Mouse (Mus musculus): Measurements from ENCODE around the gene Tsg101. TPM values are rescaled to one million over a fixed set of nuclear protein-coding genes. Genes with fewer than 3 reads are reported as not detected.

The Tsg101 gene
- polyA plus RNA-seq (2015; fragmentation: Illumina TruSeq; extraction: RNeasy Lipid Tissue Mini Kit (QIAGEN cat#74804); ENCODE audit: insufficient read depth, low replicate concordance) = 96.7 TPM

DNA sequence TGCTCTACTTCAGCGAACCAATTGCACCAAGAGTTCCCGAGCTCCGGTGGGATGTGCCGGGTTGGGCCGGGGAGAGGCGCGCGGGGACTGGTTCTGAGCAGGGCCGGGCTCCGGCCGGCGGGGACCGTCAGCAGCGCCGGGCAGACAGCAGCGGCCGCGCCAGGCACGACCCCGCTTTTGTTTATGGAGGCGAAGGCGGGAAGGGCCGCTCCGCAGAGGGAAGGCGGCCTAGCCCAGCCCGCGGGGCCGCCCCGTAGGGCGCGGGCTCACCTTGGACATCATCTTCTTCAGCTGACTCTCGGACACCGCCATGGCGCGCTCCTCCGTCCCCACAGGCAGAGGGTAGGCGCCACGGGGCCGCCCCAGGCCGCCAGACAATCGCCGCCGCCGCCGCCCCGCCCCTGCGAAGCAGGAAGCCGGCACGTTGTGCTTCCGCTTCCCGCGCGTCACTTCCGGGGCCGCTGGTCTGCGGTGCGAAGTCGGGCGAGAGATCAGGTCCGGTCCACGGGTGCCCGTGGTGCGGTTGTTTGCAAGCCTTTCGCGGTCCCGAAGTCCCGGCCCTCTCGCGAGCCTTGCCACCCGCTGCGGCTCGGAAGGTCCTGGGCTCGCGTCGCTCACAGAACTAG is at the start of gene Tsg101:
Tsg101 (minus strand) TSS at position 419 of the 626 bp plus-strand sequence.

DNA sequence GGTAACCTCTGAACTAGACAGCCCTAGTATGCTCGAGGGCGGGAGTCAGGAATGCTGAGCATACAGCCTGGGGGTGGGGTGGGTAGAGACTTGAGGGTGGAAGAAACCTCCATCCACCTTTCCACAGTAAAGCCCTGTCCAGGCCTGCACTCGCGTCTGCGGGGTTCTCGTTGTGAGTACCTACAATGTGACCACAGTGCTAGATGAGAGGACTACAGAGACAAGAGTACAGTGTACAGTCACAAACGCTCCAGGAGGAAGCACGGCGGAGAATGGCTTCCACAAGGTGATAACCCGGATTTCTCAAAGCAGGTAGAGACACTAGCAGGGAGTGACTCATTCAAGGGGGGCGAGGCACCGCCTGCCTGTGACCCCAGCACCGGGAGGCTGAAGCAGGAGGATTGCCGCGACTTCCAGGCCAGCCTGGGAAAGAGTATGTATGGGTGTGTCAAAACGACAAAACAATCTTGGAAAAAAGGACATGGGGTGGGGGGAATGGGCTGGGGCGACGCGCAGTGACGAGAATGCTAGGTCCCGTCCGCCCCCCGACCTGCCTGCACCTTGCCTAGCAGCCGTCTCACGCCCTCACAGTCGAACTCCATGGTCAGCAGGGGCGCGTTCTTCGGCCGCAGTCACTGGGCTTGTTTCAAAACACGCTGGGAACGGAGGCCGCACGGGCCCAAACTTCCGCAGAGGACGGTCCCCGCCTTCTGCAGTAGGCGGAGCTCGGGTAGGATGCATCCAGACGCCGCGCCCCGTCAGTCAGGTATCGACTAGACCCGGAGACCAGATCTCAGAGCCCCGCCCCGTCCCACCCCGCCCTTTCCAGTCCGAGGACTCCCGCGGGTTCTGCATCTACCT is 38.3 kb upstream of the Tsg101 start, which contains the start of gene Uevld:
Uevld (minus strand) TSS at position 697 of the 861 bp plus-strand sequence.

DNA sequence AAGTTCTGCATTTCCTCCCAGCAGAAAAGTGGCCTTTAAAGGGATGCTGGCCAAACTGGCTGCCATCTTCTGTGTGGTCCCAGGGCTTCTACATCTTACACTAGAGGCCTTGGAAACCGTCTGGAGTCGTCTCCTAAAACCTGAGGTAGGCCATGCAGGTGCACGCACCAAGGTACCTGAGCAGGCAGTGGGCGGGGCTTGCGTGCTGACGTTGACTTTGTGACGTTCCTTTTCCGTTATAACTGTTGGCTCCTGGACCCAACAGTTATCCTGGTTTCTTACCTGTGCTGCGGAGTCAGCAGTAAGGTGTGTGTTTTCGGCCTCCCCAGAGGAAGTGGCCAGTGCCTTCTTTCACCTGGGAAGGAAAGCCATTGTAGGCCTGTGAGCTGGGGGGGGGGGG is 58.8 kb downstream of the Tsg101 start, which contains the start of gene Ldhc:
Ldhc (plus strand) TSS at position 208 of the 400 bp plus-strand sequence.

DNA sequence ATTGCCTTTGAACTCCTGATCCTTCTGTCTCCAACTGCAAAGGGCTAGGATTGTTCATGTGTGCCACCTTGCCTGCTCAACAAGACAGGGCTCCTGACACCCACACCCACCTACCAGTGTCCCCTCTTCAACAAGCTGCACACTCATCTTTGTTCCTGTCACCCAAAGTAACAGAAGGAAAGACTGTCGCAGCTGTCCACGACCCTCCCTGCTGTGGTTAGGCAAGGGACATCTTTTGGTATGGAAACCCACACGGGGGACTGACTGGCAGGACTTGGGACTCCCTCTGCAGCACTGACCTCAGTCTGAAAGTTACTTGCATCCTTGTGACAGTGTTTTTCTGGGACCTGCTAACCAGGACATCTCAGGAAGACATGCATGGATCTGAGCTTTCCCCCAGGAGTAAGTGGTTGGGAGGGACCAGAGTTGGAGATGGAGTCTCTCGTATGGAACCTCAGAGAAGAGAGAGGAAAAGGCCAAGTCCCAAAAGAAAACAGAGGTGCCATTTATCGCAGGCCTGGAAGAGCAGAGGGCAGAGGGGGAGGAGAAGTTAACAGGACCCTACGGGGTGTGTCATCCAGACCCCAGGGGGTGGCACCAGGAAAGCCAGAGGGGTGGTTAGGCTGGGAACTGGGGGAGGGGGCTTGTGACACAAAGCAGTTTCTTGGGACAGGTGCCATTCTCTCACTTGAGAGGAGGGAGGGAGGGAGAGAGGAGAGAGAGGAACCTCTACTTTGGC is 78.8 kb downstream of the Tsg101 start, which contains the start of gene Ldha:
Ldha (plus strand) TSS at position 689 of the 739 bp plus-strand sequence.

Other genes starting within 250 kb of the Tsg101 start
- gene Tph1, start 247.4 kb downstream of the Tsg101 start, polyA plus RNA-seq (2015; fragmentation: Illumina TruSeq; extraction: RNeasy Lipid Tissue Mini Kit (QIAGEN cat#74804); ENCODE audit: insufficient read depth, low replicate concordance) = 0.19 TPM
- 12.1 TPM for gene Saal1, start 209.3 kb downstream of the Tsg101 start, polyA plus RNA-seq (2015; fragmentation: Illumina TruSeq; extraction: RNeasy Lipid Tissue Mini Kit (QIAGEN cat#74804); ENCODE audit: insufficient read depth, low replicate concordance)
- 1.1 TPM for gene Saa3, start 204.3 kb downstream of the Tsg101 start, polyA plus RNA-seq (2015; fragmentation: Illumina TruSeq; extraction: RNeasy Lipid Tissue Mini Kit (QIAGEN cat#74804); ENCODE audit: insufficient read depth, low replicate concordance)
- gene Saa4, start 187.4 kb downstream of the Tsg101 start, polyA plus RNA-seq (2015; fragmentation: Illumina TruSeq; extraction: RNeasy Lipid Tissue Mini Kit (QIAGEN cat#74804); ENCODE audit: insufficient read depth, low replicate concordance) = not detected
- gene Saa1, start 177.0 kb downstream of the Tsg101 start, polyA plus RNA-seq (2015; fragmentation: Illumina TruSeq; extraction: RNeasy Lipid Tissue Mini Kit (QIAGEN cat#74804); ENCODE audit: insufficient read depth, low replicate concordance) = not detected
- not detected for gene Saa2, start 168.2 kb downstream of the Tsg101 start, polyA plus RNA-seq (2015; fragmentation: Illumina TruSeq; extraction: RNeasy Lipid Tissue Mini Kit (QIAGEN cat#74804); ENCODE audit: insufficient read depth, low replicate concordance)
- gene Hps5, start 123.9 kb downstream of the Tsg101 start, polyA plus RNA-seq (2015; fragmentation: Illumina TruSeq; extraction: RNeasy Lipid Tissue Mini Kit (QIAGEN cat#74804); ENCODE audit: insufficient read depth, low replicate concordance) = 62.5 TPM
- gene Gtf2h1, start 123.9 kb downstream of the Tsg101 start, polyA plus RNA-seq (2015; fragmentation: Illumina TruSeq; extraction: RNeasy Lipid Tissue Mini Kit (QIAGEN cat#74804); ENCODE audit: insufficient read depth, low replicate concordance) = 56.3 TPM
- gene Ldha, start 78.5 kb downstream of the Tsg101 start, polyA plus RNA-seq (2015; fragmentation: Illumina TruSeq; extraction: RNeasy Lipid Tissue Mini Kit (QIAGEN cat#74804); ENCODE audit: insufficient read depth, low replicate concordance) = 238 TPM
- not detected for gene Ldhc, start 58.8 kb downstream of the Tsg101 start, polyA plus RNA-seq (2015; fragmentation: Illumina TruSeq; extraction: RNeasy Lipid Tissue Mini Kit (QIAGEN cat#74804); ENCODE audit: insufficient read depth, low replicate concordance)
- 11.0 TPM for gene Uevld, start 38.6 kb upstream of the Tsg101 start, polyA plus RNA-seq (2015; fragmentation: Illumina TruSeq; extraction: RNeasy Lipid Tissue Mini Kit (QIAGEN cat#74804); ENCODE audit: insufficient read depth, low replicate concordance)
- not detected for gene Gm9999, start 63.6 kb upstream of the Tsg101 start, polyA plus RNA-seq (2015; fragmentation: Illumina TruSeq; extraction: RNeasy Lipid Tissue Mini Kit (QIAGEN cat#74804); ENCODE audit: insufficient read depth, low replicate concordance)
- gene Spty2d1, start 88.4 kb upstream of the Tsg101 start, polyA plus RNA-seq (2015; fragmentation: Illumina TruSeq; extraction: RNeasy Lipid Tissue Mini Kit (QIAGEN cat#74804); ENCODE audit: insufficient read depth, low replicate concordance) = 29.6 TPM
- 24.0 TPM for gene Tmem86a, start 130.6 kb upstream of the Tsg101 start, polyA plus RNA-seq (2015; fragmentation: Illumina TruSeq; extraction: RNeasy Lipid Tissue Mini Kit (QIAGEN cat#74804); ENCODE audit: insufficient read depth, low replicate concordance)
- gene Ptpn5, start 213.7 kb upstream of the Tsg101 start, polyA plus RNA-seq (2015; fragmentation: Illumina TruSeq; extraction: RNeasy Lipid Tissue Mini Kit (QIAGEN cat#74804); ENCODE audit: insufficient read depth, low replicate concordance) = 0.21 TPM

All from spleen, adult 10 weeks (tissue).